Mouse (Mus musculus): Measurements from ENCODE around the gene Rapgef4. TPM values are rescaled to one million over a fixed set of nuclear protein-coding genes. Genes with fewer than 3 reads are reported as not detected.
A peak's percentile ranks its signal among the peaks of the same experiment; 100 is the strongest.

Gene Rapgef4
- total and polyA plus RNA-seq, 3 experiments, result 0.33 TPM; not detected in 2

GRCm38 (mm10) chr2:71965476-71965875, 15.6 kb upstream of the Rapgef4 start:
- H3K4me3 ChIP-seq (ENCODE audit: low read depth, low read length), result no peak overlapping the region
- DNase-seq (ENCODE audit: low spot score) (no peak), ATAC-seq (ENCODE audit: extremely low read depth, insufficient number of reproducible peaks, low FRiP score, poor library complexity, severe bottlenecking) (no peak)
- H3K9me3 ChIP-seq (replicated peaks), result no peaks in the 10 kb centered on the region
- no peaks in the 10 kb centered on the region for H3K36me3 ChIP-seq (replicated peaks)
- no peak for TF ChIP-seq POLR2AphosphoS5 (IDR thresholded peaks at IDR 0.05; ENCODE audit: insufficient replicate concordance, low read depth, low read length)
- peak; percentile 81 for TF ChIP-seq CTCF (IDR thresholded peaks at IDR 0.05; ENCODE audit: low read depth, low read length)
- no peak for TF ChIP-seq GATA1 (IDR thresholded peaks at IDR 0.05; ENCODE audit: borderline replicate concordance, low read length)
- no peaks in the 10 kb centered on the region for H3K4me1 ChIP-seq (ENCODE audit: insufficient read depth, low read depth, low read length)
- no peaks in the 10 kb centered on the region; the same call in 1 of the 2 replicates for H3K27me3 ChIP-seq (ENCODE audit: insufficient read depth, low read length)

GRCm38 (mm10) chr2:71966737-71967136, 14.3 kb upstream of the Rapgef4 start:
- no peaks in the 10 kb centered on the region; the same call in 1 of the 2 replicates for H3K27me3 ChIP-seq (ENCODE audit: insufficient read depth, low read length)
- no peaks in the 10 kb centered on the region for H3K9me3 ChIP-seq (replicated peaks)
- ATAC-seq (ENCODE audit: extremely low read depth, insufficient number of reproducible peaks, low FRiP score, poor library complexity, severe bottlenecking) (no peak), DNase-seq (ENCODE audit: low spot score) (no peak)
- H3K4me3 ChIP-seq (ENCODE audit: low read depth, low read length), result no peak overlapping the region
- TF ChIP-seq POLR2AphosphoS5 (IDR thresholded peaks at IDR 0.05; ENCODE audit: insufficient replicate concordance, low read depth, low read length), result no peak
- TF ChIP-seq GATA2 (IDR thresholded peaks at IDR 0.05; ENCODE audit: borderline replicate concordance, low read depth, low read length), result no peak
- no peak for TF ChIP-seq CTCF (IDR thresholded peaks at IDR 0.05; ENCODE audit: low read depth, low read length)
- TF ChIP-seq TAL1 (conservative IDR thresholded peaks at IDR 0.05; ENCODE audit: low read depth, low read length), result no peak
- TF ChIP-seq GATA1 (IDR thresholded peaks at IDR 0.05; ENCODE audit: borderline replicate concordance, low read length), result no peak
- H3K4me1 ChIP-seq (ENCODE audit: insufficient read depth, low read depth, low read length), result no peaks in the 10 kb centered on the region
- no peaks in the 10 kb centered on the region for H3K36me3 ChIP-seq (replicated peaks)

DNA sequence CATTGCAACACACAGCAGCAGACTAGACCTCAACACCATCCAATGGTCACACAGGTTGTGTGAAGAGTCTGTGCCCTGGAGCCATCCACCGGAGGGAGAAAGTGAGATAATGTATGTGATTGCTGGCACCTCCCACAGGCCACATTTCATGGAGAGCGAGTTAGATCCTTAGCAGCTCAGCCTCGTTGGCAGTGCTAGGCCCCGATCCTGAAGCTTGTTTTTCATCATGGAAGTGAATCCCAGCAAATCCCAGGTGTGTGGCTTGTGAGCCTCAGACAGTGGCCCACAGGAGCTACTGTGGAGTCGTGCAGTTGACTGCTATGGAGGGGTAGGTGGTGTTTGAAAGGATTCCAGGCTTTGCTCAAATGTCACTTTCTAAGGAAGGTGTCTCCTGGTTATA, 13.2 kb upstream of the Rapgef4 start:
- Histone ChIP-seq H3K4me1 (ENCODE audit: insufficient read depth, low read depth, low read length) (no peaks in the 10 kb centered on the region), H3K9me3 (replicated peaks) (no peaks in the 10 kb centered on the region), H3K36me3 (replicated peaks) (no peaks in the 10 kb centered on the region), H3K4me3 (ENCODE audit: low read depth, low read length) (no peak overlapping the region), H3K27me3 (ENCODE audit: insufficient read depth, low read length) (no peaks in the 10 kb centered on the region; the same call in 1 of the 2 replicates)
- ATAC-seq (ENCODE audit: extremely low read depth, insufficient number of reproducible peaks, low FRiP score, poor library complexity, severe bottlenecking) (no peak), DNase-seq (ENCODE audit: low spot score) (no peak)
- no peak for TF ChIP-seq GATA2 (IDR thresholded peaks at IDR 0.05; ENCODE audit: borderline replicate concordance, low read depth, low read length)
- TF ChIP-seq GATA1 (IDR thresholded peaks at IDR 0.05; ENCODE audit: borderline replicate concordance, low read length), result no peak
- TF ChIP-seq CTCF (IDR thresholded peaks at IDR 0.05; ENCODE audit: low read depth, low read length), result no peak
- no peak for TF ChIP-seq TAL1 (conservative IDR thresholded peaks at IDR 0.05; ENCODE audit: low read depth, low read length)
- TF ChIP-seq POLR2AphosphoS5 (IDR thresholded peaks at IDR 0.05; ENCODE audit: insufficient replicate concordance, low read depth, low read length), result no peak

DNA sequence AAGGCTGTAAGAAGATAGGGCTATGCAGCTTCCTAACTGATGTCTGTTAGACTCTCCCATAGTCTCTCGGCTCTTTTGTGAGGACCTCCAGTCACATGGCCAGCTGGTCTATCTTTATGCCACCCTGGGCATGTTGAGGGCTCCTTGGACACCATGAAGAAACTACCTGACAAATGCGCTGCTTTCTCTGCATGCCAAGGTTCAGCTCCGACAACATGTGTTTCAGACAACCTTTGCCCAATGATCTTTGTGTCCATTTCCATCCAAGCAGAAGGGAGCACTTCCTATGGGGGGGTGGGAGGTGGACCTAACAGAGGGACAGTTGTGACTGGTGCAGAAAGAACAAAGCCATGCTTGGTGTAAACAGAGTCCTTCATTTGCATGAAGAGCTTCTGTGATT, 7.4 kb upstream of the Rapgef4 start:
- Histone ChIP-seq H3K27me3 (ENCODE audit: insufficient read depth, low read length) (peaks cover 5% of the 10 kb centered on the region), H3K4me1 (ENCODE audit: insufficient read depth, low read depth, low read length) (no peaks in the 10 kb centered on the region), H3K9me3 (replicated peaks) (no peaks in the 10 kb centered on the region), H3K36me3 (replicated peaks) (no peaks in the 10 kb centered on the region), H3K4me3 (ENCODE audit: low read depth, low read length) (no peak overlapping the region)
- DNase-seq (ENCODE audit: low spot score) (no peak), ATAC-seq (ENCODE audit: extremely low read depth, insufficient number of reproducible peaks, low FRiP score, poor library complexity, severe bottlenecking) (no peak)
- TF ChIP-seq CTCF (IDR thresholded peaks at IDR 0.05; ENCODE audit: low read depth, low read length), result no peak
- no peak for TF ChIP-seq TAL1 (conservative IDR thresholded peaks at IDR 0.05; ENCODE audit: low read depth, low read length)
- no peak for TF ChIP-seq GATA1 (IDR thresholded peaks at IDR 0.05; ENCODE audit: borderline replicate concordance, low read length)
- TF ChIP-seq POLR2AphosphoS5 (IDR thresholded peaks at IDR 0.05; ENCODE audit: insufficient replicate concordance, low read depth, low read length), result no peak
- TF ChIP-seq GATA2 (IDR thresholded peaks at IDR 0.05; ENCODE audit: borderline replicate concordance, low read depth, low read length), result no peak

DNA sequence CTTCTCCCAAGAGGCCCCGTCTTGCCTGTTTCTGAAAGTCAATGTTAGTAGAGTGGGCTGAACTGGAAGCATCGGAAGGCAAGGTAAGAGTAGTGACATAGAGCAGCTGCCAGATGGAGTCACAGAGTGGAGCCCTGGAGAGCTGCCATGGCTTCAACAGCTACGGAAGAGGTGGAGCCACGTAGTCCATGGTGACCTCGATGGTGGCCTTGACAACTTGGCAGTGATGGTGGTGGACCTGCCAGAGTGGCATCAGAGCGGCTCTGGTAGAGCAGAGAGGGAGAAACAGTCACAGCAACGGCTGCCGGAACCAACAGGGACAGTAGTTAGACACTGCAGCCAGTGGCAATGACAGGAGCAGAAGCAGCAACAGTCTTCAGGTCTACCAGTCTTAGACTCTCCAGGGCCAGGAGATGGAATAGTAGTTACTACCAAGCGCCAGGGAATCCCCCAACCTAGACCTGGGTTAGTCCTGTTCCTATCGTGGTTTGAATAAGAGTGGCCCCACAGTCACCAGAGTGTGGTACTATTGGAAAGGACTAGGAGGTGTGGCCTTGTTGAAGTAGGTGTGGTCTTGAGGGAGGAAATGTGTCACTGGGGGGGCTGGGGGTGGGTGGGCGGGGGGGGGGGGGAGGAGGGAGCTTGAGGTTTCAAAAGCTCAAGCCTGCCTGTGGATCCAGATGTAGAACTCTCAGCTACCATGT, 6.7 kb upstream of the Rapgef4 start:
- H3K4me3 ChIP-seq (ENCODE audit: low read depth, low read length), result no peak overlapping the region
- H3K27me3 ChIP-seq (ENCODE audit: insufficient read depth, low read length), result peaks cover 5% of the 10 kb centered on the region
- no peaks in the 10 kb centered on the region for H3K36me3 ChIP-seq (replicated peaks)
- DNase-seq (ENCODE audit: low spot score), result no peak
- no peak for ATAC-seq (ENCODE audit: extremely low read depth, insufficient number of reproducible peaks, low FRiP score, poor library complexity, severe bottlenecking)
- TF ChIP-seq TAL1 (conservative IDR thresholded peaks at IDR 0.05; ENCODE audit: low read depth, low read length) (no peak), GATA1 (IDR thresholded peaks at IDR 0.05; ENCODE audit: borderline replicate concordance, low read length) (no peak), GATA2 (IDR thresholded peaks at IDR 0.05; ENCODE audit: borderline replicate concordance, low read depth, low read length) (no peak), POLR2AphosphoS5 (IDR thresholded peaks at IDR 0.05; ENCODE audit: insufficient replicate concordance, low read depth, low read length) (no peak), CTCF (IDR thresholded peaks at IDR 0.05; ENCODE audit: low read depth, low read length) (no peak)
- H3K9me3 ChIP-seq (replicated peaks), result no peaks in the 10 kb centered on the region
- no peaks in the 10 kb centered on the region for H3K4me1 ChIP-seq (ENCODE audit: insufficient read depth, low read depth, low read length)

DNA sequence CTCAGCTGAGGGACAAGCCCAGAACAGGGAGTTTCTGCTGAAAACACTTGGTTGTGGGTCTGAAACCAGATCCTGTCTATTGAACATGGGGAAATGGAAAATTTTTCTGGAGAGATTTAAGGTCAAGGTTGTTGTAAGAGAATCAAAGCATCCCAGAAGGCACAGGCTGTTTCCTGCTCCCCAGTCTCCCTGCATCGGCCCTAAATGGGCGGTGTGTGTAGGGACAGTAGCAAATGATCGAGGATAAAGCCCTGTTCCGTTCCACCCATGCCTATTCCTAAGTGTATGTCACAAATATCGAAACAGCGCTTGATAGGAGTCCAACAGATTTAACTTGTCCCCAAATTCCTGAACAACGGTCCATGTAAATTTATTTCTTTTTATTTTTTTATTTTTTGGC, 1.1 kb upstream of the Rapgef4 start:
- H3K4me1 ChIP-seq (ENCODE audit: insufficient read depth, low read depth, low read length), result no peaks in the 10 kb centered on the region

More for the DNA sequence above, 1.1 kb upstream of the Rapgef4 start:
- no peak for DNase-seq (ENCODE audit: low spot score)
- Histone ChIP-seq H3K9me3 (replicated peaks) (no peaks in the 10 kb centered on the region), H3K27me3 (ENCODE audit: insufficient read depth, low read length) (no peaks in the 10 kb centered on the region; the same call in 1 of the 2 replicates), H3K36me3 (replicated peaks) (no peaks in the 10 kb centered on the region), H3K4me3 (ENCODE audit: low read depth, low read length) (no peak overlapping the region)
- ATAC-seq (ENCODE audit: extremely low read depth, insufficient number of reproducible peaks, low FRiP score, poor library complexity, severe bottlenecking), result no peak
- no peak for TF ChIP-seq GATA1 (IDR thresholded peaks at IDR 0.05; ENCODE audit: borderline replicate concordance, low read length)
- TF ChIP-seq TAL1 (conservative IDR thresholded peaks at IDR 0.05; ENCODE audit: low read depth, low read length), result no peak
- no peak for TF ChIP-seq CTCF (IDR thresholded peaks at IDR 0.05; ENCODE audit: low read depth, low read length)
- TF ChIP-seq GATA2 (IDR thresholded peaks at IDR 0.05; ENCODE audit: borderline replicate concordance, low read depth, low read length), result no peak
- TF ChIP-seq POLR2AphosphoS5 (IDR thresholded peaks at IDR 0.05; ENCODE audit: insufficient replicate concordance, low read depth, low read length), result no peak
